Mouse (Mus musculus) ES-Bruce4 (cell line): ENCODE results near the gene Miox.

Experiments used
- CTCF ChIP-seq: IDR thresholded peaks from one replicate; pipeline ENCODE4 v1.8.1; 2011; ENCODE audit warnings: low read depth, low read length
- POLR2A ChIP-seq: IDR thresholded peaks from one replicate; pipeline ENCODE4 v1.8.1; 2011; ENCODE audit warnings: low read length; ENCODE audit not compliant: insufficient read depth

GRCm38 (mm10) chr15:89363051-89363450 is 28.9 kb downstream of the Miox start:
- TF ChIP-seq CTCF (no peak), POLR2A (no peak)
